Mouse (Mus musculus) right cerebral cortex, postnatal 25 days (tissue): Measurements from ENCODE around the gene Pde11a.

Experiments used
- DNase-seq: peaks from one replicate; pipeline ENCODE4 v3.0.0; 2022

The Pde11a gene

DNA sequence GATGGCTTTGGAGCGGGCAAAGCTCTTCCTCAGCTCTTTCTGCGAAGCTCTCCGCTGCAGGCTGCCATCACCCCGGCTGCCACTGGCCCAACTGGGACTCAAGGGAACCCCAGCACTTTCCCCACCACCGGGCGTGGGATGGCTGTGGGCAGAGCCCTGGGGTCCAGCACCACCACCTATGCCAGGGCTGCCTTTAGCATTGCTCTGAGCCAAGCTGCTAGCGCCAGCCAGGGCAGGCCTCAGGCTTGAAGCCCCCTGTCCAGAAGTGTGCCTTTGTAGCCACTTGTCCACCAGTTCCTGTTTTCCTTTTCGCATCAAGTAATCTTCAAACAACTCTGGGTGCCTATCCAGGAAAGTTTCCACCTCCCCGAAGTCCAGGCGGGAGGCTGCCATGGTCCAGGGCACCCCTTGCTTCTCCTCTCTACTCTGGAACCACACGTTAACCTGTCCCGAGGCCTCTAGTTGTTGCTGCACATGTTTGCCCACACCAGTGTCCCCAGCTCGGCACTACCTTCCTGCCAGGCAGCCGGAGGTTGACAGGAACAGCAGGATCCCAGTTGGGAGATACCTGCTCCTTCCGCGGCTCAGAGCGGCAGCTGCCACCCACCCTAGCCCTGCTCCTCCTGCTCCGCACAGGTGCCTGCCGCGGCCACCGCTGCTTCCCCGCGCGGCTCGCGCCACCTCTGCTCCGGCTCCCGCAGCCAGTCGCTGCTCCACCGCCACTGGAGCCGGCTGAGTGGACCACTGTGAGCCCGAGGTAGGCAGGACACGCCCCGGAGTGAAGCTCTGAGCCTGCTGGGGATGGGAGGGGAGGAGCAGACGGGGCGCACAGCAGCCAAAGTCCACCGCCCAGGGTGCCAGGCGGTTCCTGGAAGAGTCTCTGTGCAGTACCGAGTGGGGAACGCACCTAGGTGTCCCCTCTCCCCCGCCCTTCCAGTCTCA lies at the start of gene Pde11a:
Gene Pde11a (minus strand): TSS at position 560 of the 942 bp plus-strand sequence.
- peak; percentile 24 for DNase-seq

DNA sequence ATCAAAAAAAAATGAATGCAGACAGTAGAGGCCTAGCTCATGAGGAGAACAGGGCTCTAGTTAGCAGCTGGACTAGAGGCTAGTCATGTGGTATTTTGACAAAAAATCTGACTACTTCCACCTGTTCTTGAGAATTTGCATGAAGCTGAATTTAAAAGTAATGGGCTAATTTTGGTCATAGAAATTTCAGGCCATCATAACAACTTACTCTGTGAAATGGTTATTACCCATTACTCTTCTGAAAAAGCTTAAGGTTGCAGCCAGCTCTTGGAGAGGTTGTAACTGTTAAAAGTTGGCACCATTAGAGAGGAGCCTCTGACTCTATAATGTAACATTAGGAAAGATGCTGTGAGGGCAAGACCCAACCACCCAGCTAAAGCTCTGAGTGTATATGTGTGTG lies 48.0 kb upstream of the Pde11a start:
- no peak for DNase-seq

DNA sequence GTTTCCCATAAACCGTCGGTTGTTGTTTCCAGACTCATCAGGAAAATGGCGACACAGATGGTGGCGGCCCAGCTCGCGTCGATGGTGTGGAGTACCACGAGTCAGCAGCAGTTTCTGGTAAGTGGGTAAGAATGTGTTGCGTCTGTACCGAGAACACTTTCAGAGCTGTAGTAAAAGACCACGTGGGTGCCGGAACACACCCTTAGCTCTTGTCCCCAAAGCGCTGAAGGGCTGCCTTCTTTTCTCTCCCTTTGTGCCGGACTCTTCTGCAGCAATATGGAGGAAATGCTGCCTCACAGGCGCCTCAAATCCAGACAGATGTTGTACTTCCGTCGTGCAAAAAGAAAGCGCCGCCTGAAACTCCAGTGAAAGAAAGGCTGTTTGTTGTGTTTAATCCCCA lies 40.1 kb upstream of the Pde11a start:
- no peak for DNase-seq

DNA sequence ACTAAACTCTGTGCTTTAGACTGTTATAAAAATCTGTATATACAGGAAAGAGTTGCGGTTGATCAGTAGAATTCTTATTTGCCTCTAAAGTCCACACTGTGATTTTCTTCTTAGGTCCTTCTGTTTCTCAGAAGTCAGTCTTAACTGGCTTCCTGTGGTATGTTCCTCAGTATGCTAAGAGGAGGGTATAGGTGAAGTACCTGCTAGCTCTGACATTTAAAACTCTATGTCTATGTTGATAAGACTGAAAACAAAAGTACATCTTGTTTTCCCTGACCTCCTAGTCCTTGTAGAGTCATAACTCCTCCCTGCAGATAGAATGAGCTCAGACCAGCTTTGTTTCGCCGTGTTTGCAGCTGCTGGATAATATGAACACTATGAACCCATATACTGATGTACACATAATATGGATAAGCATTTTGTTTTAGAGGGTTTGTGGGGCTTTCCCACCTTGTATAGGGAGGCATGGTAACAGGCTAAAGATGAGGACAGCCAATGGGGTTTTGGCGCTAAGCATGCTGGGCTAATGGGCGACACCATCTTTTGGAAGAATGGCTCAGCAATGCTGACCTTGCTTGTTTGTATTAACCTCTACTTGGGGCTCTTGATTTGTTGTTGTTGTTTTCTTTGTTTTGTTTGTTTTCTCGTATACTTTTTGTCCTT lies 36.1 kb upstream of the Pde11a start:
- no peak for DNase-seq

DNA sequence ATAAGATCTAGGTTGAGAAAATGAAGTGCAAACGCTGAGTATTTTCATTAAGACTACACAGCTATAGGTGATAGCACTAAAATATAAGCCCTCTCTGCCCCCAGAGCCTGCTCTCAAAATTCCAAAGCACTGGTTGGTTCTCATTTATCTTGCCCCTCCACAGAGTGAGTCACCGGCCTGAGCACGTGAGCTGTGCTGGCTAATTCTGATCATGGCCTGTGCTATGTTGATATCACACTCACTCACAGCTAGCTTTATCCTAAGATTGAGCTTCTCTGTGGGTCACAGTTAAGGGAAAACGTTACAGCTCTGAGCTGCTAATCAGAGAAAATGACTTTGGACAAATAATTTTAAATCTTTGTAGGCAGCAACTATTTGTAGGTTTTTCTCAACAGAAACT lies 33.7 kb upstream of the Pde11a start:
- DNase-seq = no peak

DNA sequence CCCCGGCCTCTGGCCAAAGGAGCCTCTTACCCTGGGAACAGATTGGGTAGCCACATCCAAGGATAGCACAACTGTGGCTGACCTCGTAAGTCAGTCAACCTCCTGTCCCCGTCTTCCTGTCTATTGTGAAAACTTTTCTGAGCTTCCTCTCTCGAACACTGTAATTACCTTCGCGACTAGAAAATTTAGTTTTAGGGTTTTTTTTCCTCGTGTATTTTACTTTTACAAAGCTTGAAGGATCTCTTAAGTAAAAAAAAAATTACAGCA lies 32.0 kb upstream of the Pde11a start:
- no peak for DNase-seq

DNA sequence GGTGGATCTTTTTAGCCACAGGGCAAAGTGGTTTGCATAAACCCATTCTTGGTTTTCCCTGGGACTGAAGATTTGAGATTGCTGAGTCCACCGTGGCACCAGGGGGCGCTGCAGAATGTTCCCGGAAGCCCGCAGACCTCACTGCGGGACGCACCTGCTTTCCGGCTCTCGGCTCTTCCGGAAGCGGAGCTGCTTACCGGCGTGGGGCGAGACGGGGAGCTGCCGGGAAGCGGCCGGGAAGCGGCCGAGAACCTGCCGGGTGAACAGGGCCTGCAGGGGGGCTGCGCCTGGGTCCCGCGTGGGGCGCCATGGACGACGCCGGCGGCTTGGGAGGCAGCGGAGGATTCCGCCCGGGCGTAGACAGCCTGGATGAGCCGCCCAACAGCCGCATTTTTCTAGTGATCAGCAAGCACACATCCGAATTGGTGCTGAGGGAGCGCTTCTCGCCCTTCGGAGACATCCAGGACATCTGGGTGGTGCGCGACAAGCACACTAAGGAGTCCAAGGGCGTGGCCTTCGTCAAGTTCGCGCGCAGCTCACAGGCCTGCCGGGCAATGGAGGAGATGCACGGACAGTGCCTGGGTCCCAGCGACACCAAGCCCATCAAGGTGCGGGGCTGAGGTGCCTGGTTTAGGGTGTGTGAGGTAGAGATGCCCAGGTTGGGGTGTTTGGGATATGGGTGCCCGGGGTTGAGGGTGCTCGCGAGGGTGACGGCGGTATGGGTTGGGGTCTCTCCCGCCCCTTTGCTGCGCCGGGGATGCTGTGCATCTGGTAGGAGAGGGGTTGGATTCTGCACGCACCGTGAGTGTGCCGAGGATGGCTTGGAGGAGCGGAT lies 31.5 kb upstream of the Pde11a start, which contains the start of gene Rbm45:
Gene Rbm45 (plus strand): TSS at position 164 of the 835 bp plus-strand sequence.
- peak; percentile 88 for DNase-seq

DNA sequence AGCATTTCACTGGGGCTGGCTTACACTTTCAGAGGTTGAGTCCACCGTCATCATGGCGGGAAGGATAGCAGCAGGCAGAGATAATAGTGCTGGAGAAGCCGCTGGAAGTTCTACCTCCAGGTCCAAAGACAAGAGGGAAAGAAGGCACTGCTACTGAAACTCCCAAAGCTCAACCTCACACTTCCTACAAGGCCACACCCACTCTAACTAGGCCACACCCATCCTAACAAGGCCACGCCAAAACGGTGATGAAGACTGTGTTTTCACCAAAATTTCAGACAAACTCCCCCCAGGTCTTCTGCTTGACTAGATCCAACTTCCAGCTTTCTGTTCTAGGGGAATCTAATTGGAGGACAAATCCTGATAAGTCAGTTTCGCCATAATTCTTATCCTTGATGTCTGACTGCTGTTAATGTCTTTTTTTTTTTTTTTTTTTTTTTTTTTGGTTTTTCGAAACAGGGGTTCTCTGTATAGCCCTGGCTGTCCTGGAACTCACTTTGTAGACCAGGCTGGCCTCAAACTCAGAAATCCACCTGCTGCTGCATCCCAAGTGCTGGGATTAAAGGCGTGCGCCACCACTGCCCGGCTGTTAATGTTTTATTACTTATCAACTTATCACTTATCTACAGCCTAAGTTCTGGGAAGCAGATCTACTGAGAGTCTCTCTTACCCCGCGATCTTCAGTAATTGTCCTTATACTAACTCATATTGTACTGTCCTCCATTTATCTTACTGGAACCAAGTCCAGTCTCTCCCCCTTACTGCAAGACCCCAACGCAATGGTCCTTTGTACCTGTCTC lies 30.5 kb upstream of the Pde11a start:
- no peak for DNase-seq

DNA sequence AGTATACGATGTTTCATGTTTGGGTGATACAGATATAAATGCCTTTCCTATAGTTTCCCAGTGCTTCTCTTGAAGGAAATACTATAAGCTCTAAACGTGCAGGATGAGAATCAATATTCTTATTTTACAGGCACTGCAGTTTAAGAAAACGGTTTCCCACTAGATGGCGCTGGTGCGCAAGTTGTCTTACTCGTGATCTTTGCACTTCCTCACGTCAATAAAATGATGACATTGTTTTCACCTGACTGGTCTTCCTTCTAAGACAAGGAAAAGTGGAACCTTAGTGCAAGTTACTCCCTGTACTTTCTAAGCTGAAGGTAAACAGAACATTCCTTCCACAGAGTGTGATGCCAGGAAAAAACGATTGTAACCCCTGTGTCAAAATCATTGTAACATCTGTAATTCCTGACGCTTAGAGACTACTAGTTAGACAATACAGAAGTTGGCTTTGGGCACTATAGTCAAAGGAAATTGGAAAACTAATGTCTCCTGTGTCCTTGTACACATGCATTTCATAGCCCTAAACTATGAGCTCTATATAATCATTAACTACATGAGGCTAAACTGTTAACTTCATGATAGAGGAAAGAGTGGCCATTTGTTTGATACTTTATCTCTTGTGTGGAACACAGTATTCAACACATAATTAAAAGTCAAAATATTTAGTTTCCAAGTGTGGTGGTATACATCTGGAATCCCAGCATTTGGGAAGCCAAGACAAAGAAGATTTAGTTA lies 28.8 kb upstream of the Pde11a start:
- peak; percentile 31 for DNase-seq

DNA sequence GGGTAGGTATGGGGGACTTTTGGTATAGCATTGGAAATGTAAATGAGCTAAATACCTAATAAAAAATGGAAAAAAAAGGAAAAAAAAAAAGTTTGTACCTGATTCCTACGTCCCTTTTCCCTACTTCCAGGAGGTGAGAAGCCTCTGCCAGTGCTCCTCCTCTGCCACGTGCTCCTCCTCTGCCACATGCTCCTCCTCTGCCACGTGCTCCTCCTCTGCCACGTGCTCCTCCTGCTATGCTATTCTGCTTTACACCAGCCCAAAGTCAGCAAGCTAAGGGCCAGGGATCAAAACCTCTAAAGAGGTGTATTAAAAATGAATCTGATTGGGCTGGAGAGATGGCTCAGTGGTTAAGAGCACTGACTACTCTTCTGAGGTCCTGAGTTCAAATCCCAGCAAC lies 27.2 kb upstream of the Pde11a start:
- DNase-seq = no peak

DNA sequence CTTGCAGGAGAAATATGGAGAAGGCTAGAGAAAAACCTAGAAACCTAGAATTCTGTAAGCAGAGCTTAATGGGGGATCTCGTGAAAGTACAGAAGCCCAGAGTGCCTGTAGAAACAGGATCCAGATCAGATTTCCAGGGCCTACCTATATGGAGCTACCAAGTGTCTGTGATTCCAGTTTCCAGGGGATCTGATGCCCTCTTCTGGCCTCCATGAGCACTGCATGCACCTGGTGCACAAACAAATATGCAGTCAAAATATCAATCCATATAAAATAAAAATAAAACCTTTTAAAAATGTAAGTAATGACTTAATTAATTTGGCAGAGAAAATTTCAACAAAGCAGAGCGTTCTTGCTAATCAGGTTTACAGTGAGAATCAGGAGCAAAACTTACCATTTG lies 23.5 kb upstream of the Pde11a start:
- DNase-seq = no peak

DNA sequence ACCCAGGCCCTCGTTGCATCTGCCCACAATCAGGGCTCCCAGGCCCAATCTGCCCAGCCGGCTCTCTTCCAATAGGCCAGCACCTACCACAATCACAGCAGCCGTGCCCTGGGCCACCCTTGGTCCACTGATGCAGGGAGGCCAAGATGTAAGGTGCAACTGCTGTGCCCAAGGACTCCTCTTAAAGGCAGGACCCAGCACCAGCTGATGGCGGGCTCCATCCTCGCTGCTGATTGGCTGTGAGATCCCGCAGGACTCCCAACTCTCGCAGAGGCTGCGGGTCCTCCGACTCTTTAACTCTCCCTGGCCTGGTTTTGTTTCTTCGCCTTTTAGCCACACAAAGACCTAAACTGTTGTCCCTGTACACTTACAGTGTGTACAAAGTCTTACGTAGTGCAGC lies 21.7 kb upstream of the Pde11a start, which contains the start of gene Cyct:
Gene Cyct (minus strand): TSS at position 225 of the 400 bp plus-strand sequence.
- DNase-seq = no peak

DNA sequence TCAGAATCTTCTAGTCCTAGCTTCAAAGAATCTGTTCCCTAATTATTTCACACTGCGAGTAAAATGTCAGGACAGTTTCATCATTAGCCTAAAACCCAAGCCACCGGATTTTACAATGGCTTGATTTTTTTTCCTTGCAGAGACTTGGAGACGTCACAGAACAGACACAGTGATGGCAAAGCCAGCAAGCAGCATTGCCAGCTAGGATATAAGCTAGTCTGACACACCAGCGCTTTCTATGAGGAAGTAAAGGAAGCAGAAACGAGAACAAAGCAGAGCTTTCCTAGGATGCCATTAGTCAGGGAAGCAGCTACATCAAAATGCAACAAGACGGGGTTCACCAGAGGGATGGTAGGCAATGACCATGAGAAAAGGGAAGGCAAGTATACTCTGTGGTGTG lies 9.3 kb upstream of the Pde11a start:
- DNase-seq = no peak

DNA sequence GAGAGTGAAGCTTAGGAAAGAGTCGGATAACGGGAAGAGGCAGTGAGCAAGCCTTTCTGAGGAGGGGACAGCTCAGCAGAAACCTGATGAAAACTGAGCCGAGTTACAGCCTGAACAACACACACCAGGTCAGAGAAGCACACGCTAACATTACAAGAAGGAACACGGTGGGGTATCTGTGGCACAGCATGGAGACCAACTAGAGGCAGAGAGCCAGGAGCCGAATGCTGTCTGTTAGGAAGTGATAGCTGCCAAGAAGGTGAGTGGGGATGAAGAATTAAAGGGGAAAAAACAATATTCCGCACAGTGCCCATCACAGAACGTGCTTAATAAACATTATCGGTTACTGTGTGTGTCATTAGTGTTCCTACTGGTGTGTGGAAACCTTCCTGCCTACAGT lies 3.6 kb upstream of the Pde11a start:
- no peak for DNase-seq

DNA sequence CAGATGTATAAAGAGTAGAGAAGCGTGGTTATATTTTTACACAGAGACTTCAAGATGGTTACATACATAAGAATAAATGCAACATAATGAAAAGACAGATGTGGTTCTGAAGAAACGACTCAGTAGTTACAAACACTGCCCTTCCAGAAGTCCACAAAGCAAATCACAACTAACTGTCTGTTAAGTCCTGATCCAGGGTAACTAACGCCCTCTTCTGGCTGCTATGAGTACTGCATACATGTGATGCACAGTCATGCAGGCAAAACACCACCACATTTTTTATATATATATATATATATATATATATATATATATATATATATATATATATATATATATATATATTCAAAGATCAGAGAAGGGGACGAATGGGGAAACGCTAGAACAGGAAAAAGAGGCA lies 4.0 kb downstream of the Pde11a start:
- DNase-seq = no peak

DNA sequence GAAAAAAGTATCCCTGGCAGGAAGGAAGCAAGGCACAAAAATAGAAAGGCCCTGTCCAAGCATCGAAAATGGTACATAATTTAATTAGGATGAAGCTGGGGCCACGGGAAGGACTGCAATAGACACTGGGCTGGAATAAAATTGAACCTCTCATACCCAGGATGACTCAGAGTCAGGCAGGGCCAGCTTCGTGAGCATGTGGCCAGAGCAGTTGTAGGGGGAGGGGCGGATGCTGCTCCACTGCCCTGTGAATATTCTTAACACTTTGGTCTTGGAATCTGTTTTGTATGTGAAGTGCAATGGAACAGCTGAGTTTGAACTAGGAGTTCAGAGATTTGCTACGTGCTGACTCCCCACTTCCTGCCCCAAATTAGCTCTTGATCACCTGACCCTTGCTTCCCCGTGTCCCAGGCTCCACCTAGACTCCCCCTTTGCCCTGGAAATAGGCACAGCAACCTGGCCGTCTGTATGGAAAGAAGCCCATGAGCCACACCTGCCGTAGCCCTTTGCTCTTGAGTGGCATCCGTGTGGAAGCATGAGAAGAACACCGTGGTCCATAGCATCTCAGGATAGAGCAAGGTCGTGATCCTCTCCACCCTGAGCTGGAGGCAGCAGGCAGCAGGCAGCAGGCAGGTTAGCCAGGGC lies 6.3 kb downstream of the Pde11a start:
- DNase-seq = no peak

DNA sequence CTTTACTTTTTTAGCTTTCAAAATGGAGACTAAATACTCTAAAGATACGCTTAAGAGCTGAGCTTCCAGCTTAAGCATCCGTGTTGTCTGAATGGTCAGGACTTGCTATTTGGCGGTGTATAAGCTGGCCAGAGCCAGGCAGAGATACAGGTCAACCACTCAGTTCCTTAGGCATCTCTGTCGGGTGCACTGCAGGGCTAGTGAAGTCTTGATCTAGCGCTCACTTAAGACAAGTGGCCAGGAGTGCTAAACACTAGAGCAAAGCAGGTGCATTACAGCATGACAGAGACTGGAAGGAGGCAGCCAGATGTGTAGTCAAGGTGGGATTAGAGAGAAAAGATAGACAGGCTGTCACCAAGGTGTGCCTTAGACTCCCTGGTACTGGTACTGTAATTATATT lies 8.5 kb downstream of the Pde11a start:
- DNase-seq = no peak

DNA sequence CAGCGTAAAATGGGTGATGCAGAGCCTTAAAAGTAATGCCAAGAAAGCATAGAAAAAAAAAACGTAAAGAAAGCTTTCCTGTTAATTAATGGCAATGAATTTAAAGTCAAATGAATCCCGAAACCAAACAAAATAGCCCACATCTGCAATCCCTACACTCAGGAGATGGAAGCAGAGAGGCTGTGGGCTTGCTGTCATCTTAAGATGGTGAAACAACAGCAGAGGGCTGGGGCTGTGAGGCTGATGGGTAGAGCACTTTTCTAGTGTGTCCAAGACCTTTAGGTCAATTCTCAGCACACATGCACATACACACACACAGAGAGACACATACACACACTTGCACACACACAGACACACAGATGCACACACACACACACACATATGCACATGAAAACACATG lies 12.4 kb downstream of the Pde11a start:
- no peak for DNase-seq

DNA sequence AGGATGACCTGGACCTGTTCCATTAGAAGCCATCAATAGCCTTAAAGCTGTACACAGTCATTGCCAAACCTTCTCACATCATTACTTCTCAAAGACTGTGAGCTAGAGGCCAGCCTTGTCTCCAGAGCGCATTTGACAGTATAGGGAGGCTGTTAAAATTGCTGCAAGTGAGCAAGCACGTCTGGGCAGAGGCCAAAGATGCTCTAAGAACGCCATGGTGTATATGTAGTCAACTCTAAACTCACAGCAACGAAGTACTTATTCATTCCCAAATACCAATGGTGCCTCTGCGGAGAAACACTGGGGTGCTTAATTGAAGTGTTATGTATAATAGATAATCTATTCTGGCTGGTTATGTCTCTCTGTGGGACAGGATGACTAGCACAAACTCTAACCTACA lies 14.1 kb downstream of the Pde11a start:
- DNase-seq = no peak

DNA sequence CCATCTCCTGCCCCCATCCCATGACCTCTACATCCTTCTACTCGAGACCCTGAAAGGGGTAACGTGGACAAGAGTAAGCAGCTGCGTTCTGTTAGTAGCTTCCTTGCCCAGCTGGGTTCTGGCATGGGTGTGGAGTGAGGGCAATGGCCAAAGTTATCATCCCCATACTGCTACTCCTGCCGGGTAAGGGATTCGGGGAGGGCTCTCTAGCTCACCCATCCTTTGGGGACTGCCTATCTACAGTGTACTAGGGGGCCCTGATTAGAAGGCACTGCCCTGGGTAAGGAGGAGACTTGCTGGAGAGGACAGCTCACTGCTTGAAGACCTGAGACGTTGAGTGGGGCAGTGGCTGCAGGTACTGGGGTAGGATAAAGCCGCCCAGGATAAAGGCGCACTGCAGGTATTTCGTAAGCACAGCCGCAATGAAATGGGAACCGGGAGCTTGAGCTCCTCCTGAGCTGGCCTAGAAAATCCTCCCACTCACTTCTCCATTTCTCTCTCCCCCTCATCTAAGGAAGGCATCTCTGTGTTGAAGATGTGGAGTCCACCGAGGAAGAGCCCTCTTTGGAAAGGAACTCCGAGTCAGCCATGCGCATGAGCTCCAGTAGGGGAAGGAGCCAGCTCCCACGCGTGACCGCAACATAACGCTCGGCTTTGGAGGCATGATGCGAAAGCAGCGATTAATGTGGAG lies 15.2 kb downstream of the Pde11a start:
- peak; percentile 14 for DNase-seq

DNA sequence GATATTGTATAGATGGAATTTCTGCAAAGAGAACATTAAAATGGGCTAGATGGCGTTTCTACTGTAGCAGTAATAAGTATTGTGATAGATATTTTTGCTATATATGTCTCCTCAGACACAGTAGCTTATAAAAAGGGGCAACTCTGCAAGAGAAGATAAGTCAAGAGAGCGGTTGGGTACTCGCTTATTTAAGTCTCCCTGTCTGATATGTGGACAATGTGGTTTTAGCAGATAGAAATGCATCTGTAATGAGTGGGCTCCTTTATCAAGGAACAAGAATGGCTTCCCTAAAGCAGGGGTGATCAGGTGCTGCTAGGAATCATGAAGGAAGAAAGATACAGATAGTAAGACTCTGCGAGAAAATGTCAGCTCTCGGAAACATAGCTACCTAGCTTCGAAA lies 18.2 kb downstream of the Pde11a start:
- DNase-seq = no peak
